In the genomic region with DNA sequence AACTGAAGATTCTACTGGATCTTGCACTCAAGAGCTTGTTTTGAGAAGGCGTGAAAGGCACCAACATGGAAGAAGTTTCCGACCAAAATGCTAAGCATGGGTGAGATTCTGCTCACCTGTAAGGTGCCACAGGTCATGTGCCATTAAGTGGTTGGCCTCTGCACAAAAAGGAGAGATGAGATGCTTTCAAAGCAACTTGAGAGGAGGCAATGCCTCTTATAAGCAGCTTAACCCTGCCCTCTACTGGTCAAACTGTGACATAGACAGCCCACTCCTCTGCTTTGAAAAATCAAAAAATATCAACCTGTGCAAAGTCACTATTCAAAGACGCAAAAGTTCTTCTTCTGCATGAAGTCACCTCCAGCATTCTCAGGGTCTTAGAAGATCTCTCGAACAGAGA, we compare ENCODE assay signal across 9 mouse cellular contexts. TPM values are rescaled to one million over a fixed set of nuclear protein-coding genes. Genes with fewer than 3 reads are reported as not detected.
A peak's percentile ranks its signal among the peaks of the same experiment; 100 is the strongest.
DNase-seq lines count a peak whose midpoint lies in the region; ATAC-seq and TF ChIP-seq lines count a peak whose summit lies in the region.
"Had no signal": no experiment of that assay in that cellular context is flagged by ENCODE, and none has a peak within 500 bp of the region (broad histone marks: within the 10 kb centered on the region; RNA-seq: fewer than 3 reads in every experiment).

No protein-coding gene starts in this region.

- peak; percentile 74 for TF ChIP-seq CTCF in Patski (IDR thresholded peaks at IDR 0.05)

- 0 out of 2 replicates have a peak, but pooled peaks have one; percentile 55 for ATAC-seq in kidney, embryonic 16.5 days (ENCODE audit: low FRiP score, low TSS enrichment)
- ATAC-seq in Patski: no peak
- peak; percentile 76 for ATAC-seq in forebrain, embryonic 15.5 days (replicated peaks)
- 0 out of 2 replicates have a peak, but pooled peaks have one; percentile 48 for ATAC-seq in megakaryocyte-erythroid progenitor cell, adult 5-6 weeks (replicated peaks; ENCODE audit: low FRiP score, low TSS enrichment, poor library complexity, severe bottlenecking)

- 0 out of 2 replicates have a peak, but pooled peaks cover 3% of the 10 kb centered on the region for H3K36me3 ChIP-seq in kidney, embryonic 16.5 days (ENCODE audit: insufficient read depth, low read length)
- no peaks in the 10 kb centered on the region for H3K36me3 ChIP-seq in forebrain, embryonic 15.5 days

- H3K9me3 ChIP-seq in kidney, embryonic 16.5 days (ENCODE audit: low read length): no peaks in the 10 kb centered on the region
- H3K9me3 ChIP-seq in forebrain, embryonic 15.5 days: no peaks in the 10 kb centered on the region

- no peak overlapping the region for H3K4me2 ChIP-seq in kidney, embryonic 16.5 days (replicated peaks; ENCODE audit: low read depth, low read length)
- no peak overlapping the region for H3K4me2 ChIP-seq in forebrain, embryonic 15.5 days (replicated peaks)

- no peak for DNase-seq in kidney, adult 8-10 months
- DNase-seq in CD4-positive, CD25-positive, alpha-beta regulatory T cell, adult 2 months (ENCODE audit: low read depth, low spot score): peak; percentile 75
- no peak for DNase-seq in Patski (ENCODE audit: low read depth, low spot score)
- DNase-seq in telencephalon, adult 2 months (ENCODE audit: low read depth, low spot score): peak; percentile 35
- no peak for DNase-seq in urinary bladder, postnatal 25 days (ENCODE audit: low spot score)

- 41% methylated on average over 4 of the region's 4 CpGs for WGBS in kidney, embryonic 16.5 days
- WGBS in forebrain, embryonic 15.5 days: 47% methylated on average over 4 of the region's 4 CpGs

- H3K27ac ChIP-seq in kidney, embryonic 16.5 days (ENCODE audit: low read length): no peak overlapping the region
- H3K27ac ChIP-seq in forebrain, embryonic 15.5 days (replicated peaks): no peak overlapping the region

- CTCF ChIA-PET in Patski (lab: Charles Lee): interaction anchor here (0.6 to 1.8 kb wide), 4 partner anchors 13 to 865 kb away, joined by 3 to 8 read pairs (median 4); no protein-coding TSS in a partner anchor

- H3K27me3 ChIP-seq in kidney, embryonic 16.5 days (ENCODE audit: insufficient read depth, low read length): no peaks in the 10 kb centered on the region
- H3K27me3 ChIP-seq in Patski: no peaks in the 10 kb centered on the region
- no peaks in the 10 kb centered on the region for H3K27me3 ChIP-seq in forebrain, embryonic 15.5 days

- no peak overlapping the region for H3K9ac ChIP-seq in kidney, embryonic 16.5 days (replicated peaks; ENCODE audit: low read length)
- no peak overlapping the region for H3K9ac ChIP-seq in forebrain, embryonic 15.5 days (replicated peaks)

- in situ Hi-C loops in Patski (cut with MboI; ENCODE audit: low pct_unique_long_range_greater_than_20kb): loop anchor here (5.0 to 25.0 kb wide), 2 partner anchors 808 to 1022 kb away; no protein-coding TSS in a partner anchor

- no peaks in the 10 kb centered on the region for H3K4me1 ChIP-seq in kidney, embryonic 16.5 days (ENCODE audit: insufficient read depth, low read length)
- H3K4me1 ChIP-seq in forebrain, embryonic 15.5 days: no peaks in the 10 kb centered on the region

- H3K4me3 ChIP-seq in kidney, embryonic 16.5 days (ENCODE audit: low read length): no peak overlapping the region
- no peak overlapping the region for H3K4me3 ChIP-seq in forebrain, embryonic 15.5 days
- H3K4me3 ChIP-seq: erythroblast, embryonic 14.5 days had no signal

- POLR2A ChIA-PET in Patski (lab: Charles Lee): no interaction called here

RNA-seq across cellular contexts. Expression of gene Rsu1, which starts 6.3 kb away (rescaled TPM):
- polyA plus RNA-seq in kidney, embryonic 16.5 days (2015; fragmentation: Nextera tagmentation; extraction: Ambion mirVana): 141 and 147 TPM in 2 replicates
- polyA plus RNA-seq in Patski (2021): 181 TPM
- polyA plus RNA-seq in forebrain, embryonic 15.5 days (2015; fragmentation: Nextera tagmentation; extraction: Ambion mirVana): 52.8 and 52.9 TPM in 2 replicates
- 73.1 and 74.1 TPM in 2 replicates for total RNA-seq in megakaryocyte-erythroid progenitor cell, adult 5-6 weeks (2014; fragmentation: Nextera tagmentation)
- total RNA-seq in megakaryocyte-erythroid progenitor cell, adult 5-6 weeks (2017): 130 and 147 TPM in 2 replicates

Comparison
In these comparisons a context has a peak if more than half of its experiments do, and no peak if none do; other contexts are left out.
1. DNase-seq: peak in CD4-positive, CD25-positive, alpha-beta regulatory T cell, adult 2 months (single experiment) and telencephalon, adult 2 months (single experiment); none in kidney, adult 8-10 months (0 of 2), Patski (single experiment) and urinary bladder, postnatal 25 days (single experiment).